In the genomic region with DNA sequence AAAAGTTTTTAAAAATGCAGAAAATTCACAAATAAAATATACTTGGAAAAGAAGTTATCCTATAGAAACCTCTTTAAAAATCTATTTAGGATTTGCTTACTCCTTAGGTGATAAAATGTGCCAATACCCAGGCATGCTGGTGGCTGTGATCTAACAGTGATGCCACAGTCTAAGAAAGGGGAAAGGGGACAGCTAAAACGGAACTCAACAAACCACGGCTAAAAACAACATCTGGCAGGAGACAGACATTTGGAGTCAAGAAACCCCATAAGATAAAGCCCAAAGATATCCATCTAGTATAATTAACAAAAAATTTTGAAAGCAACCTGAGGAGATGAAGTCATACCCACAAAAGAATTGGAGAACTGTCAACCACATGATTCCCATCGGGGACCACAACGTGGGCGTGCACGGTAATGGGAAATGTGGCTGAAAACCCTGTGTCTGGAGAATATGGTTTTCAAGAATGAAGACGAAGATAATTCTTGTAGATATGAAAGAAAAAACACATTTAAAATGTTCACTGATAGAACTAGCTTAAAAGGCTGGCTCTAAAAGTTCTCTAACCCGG, we compare ENCODE assay signal across 14 mouse cellular contexts.
"Had no signal": no experiment of that assay in that cellular context is flagged by ENCODE, and none has a peak within 500 bp of the region (broad histone marks: within the 10 kb centered on the region; RNA-seq: fewer than 3 reads in every experiment).

No protein-coding gene starts in this region.

- H3K9ac ChIP-seq: kidney, embryonic 15.5 days; limb, embryonic 15.5 days; liver, embryonic 13.5 days; liver, postnatal 0 days; lung, embryonic 15.5 days; midbrain, embryonic 15.5 days had no signal

- H3K9me3 ChIP-seq: kidney, embryonic 15.5 days; limb, embryonic 15.5 days; liver, embryonic 13.5 days; lung, embryonic 15.5 days; midbrain, embryonic 15.5 days had no signal

- H3K36me3 ChIP-seq: lung, embryonic 15.5 days; midbrain, embryonic 15.5 days had no signal

- H3K4me1 ChIP-seq: limb, embryonic 15.5 days; lung, embryonic 15.5 days had no signal

- H3K4me2 ChIP-seq: kidney, embryonic 15.5 days; limb, embryonic 15.5 days; liver, embryonic 13.5 days; lung, embryonic 15.5 days; midbrain, embryonic 11.5 days; midbrain, embryonic 15.5 days had no signal

- DNase-seq: kidney, adult 2 months; kidney, postnatal 25 days; layer of hippocampus, adult 9-11 months; layer of hippocampus, postnatal 36 days; liver, embryonic 13.5 days; liver, postnatal 0 days; right cerebral cortex, adult 18-20 months; thymus, postnatal 14 days had no signal

- H3K4me3 ChIP-seq: kidney, embryonic 15.5 days; limb, embryonic 15.5 days; liver, embryonic 13.5 days; lung, embryonic 15.5 days; midbrain, embryonic 15.5 days had no signal

- H3K27me3 ChIP-seq: kidney, embryonic 15.5 days; limb, embryonic 15.5 days; liver, embryonic 13.5 days; lung, embryonic 15.5 days; midbrain, embryonic 15.5 days had no signal

- H3K27ac ChIP-seq: kidney, embryonic 15.5 days; limb, embryonic 15.5 days; liver, embryonic 13.5 days; lung, embryonic 15.5 days; midbrain, embryonic 15.5 days; stomach, postnatal 0 days had no signal

- ATAC-seq: liver, postnatal 0 days; midbrain, embryonic 15.5 days had no signal
